Mouse (Mus musculus) neural tube, postnatal 0 days (tissue): Measurements from ENCODE around the gene Pmch. TPM values are rescaled to one million over a fixed set of nuclear protein-coding genes. Genes with fewer than 3 reads are reported as not detected.

ENCODE experiments used
- polyA plus RNA-seq: library from polyadenylated mRNA; unstranded; fragments of >200 nt; fragmentation: Nextera tagmentation; extraction: Ambion mirVana; gene quantifications from 2 replicates; pipeline ENCODE4 v1.2.1, GENCODE M21; 2015

Pmch gene
- not detected in 2 replicates for polyA plus RNA-seq

DNA sequence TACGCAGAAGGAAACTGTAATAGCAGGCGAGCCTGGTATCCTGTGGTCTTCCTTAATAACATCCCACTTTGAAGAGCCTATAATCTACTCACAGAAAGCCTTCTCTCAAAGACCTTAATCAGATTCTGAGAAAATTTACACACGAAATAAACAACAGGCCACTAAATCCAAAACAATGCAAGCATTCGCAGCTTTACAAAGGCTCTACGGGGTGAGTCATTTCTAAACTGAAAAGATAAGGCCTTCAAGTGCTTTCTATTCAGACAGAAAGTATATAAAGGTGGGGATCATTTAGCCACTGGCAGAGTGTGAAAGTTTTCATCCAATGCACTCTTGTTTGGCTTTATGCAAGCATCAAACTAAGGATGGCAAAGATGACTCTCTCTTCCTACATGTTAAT, at the start of gene Pmch:
Pmch (plus strand) TSS at position 301 of the 400 bp plus-strand sequence.

Other genes starting within 250 kb of the Pmch start
- 20.4 and 21.8 TPM in 2 replicates for gene Igf1, start 232.8 kb upstream of the Pmch start, polyA plus RNA-seq
- 0.84 and 1.3 TPM in 2 replicates for gene Parpbp, start 55.9 kb downstream of the Pmch start, polyA plus RNA-seq
- gene Nup37, start 55.9 kb downstream of the Pmch start, polyA plus RNA-seq = 16.9 and 20.5 TPM in 2 replicates
- gene Washc3, start 110.0 kb downstream of the Pmch start, polyA plus RNA-seq = 47.4 and 48.2 TPM in 2 replicates